Mouse (Mus musculus) megakaryocyte, embryonic 14.5 days (primary cell): ENCODE data around the gene Dennd1b.

ENCODE experiments used
- FLI1 ChIP-seq: IDR thresholded peaks from 2 replicates; pipeline ENCODE4 v1.6.1; 2012; ENCODE audit warnings: low read length, inconsistent platforms, mixed read lengths
- GATA1 ChIP-seq: IDR thresholded peaks from 3 replicates; pipeline ENCODE4 v1.6.1; 2012; ENCODE audit warnings: mixed read lengths, low read length, inconsistent platforms, borderline replicate concordance

- no peak for TF ChIP-seq GATA1
- no peak for TF ChIP-seq FLI1
Observed at GRCm38 (mm10) chr1:139038620-139039019, 75.4 kb downstream of the Dennd1b start.
